Mouse (Mus musculus): ENCODE results near the gene Sh3bgrl2.

- no peak for TF ChIP-seq TAL1 (IDR thresholded peaks at IDR 0.05; ENCODE audit: low read length)
- TF ChIP-seq GATA1 (IDR thresholded peaks at IDR 0.05; ENCODE audit: low read length) = no peak
These were observed 38.4 kb downstream of the Sh3bgrl2 start for GRCm38 (mm10) chr9:83586316-83587050.
